Mouse (Mus musculus): Measurements from ENCODE around the gene Cfap161.

- no peak for TF ChIP-seq CTCF (IDR thresholded peaks at IDR 0.05; ENCODE audit: low read depth)
- no peak for TF ChIP-seq EP300 (IDR thresholded peaks at IDR 0.05; ENCODE audit: low read depth)
Observed at GRCm38 (mm10) chr7:83734246-83734645, 60.4 kb downstream of the Cfap161 start.

All from liver, embryonic 14.5 days (tissue).